Mouse (Mus musculus): ENCODE measurements at regions not wholly inside any gene's neighbourhood (a gene's known extent, or its start where the extent isn't known, plus 50 kb on each side); places are given as distances from the start of the nearest gene placed in this dataset.

DNA sequence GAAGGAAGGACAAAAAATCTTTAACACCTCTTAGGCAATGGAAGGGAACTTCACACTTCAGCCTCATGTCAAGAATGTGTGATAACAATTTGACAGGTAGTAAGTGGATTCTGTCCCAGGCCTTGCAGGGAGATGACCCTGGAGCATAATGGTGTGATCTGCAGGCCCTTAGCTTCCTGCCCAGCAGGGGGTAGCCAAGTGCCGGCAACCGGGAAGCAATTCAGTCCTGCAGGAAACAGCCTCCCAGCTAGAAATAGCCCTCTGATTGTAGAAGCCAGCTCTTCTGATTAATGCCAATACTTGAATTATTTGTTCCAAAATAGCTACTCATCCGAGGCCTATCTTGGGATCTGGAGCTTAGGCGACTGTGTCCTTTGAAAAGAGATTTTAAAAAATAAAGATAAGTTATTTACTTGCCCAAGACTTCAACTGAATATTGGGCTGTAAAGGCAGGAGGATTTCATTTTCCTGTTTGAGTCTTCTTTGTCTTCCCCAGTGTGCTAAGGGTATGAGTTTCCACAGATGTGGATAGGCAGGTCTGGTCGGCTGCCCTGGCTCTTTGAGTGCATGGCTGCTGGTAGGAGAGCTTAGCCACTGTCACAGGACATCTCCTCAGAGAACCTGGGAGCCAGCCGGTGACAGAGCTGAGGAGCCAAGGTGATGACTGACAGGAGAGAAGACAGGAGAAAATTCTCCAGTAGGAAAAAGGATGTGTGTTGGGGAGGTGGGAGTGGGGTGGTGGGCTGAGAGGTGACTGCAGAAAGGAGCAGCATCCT is 198.3 kb upstream of the Etaa1 start:
- Histone ChIP-seq H3K27me3 (ENCODE audit: control insufficient read depth, insufficient read depth, low read length) (no peaks in the 10 kb centered on the region), H3K4me2 (replicated peaks) (no peak overlapping the region), H3K9ac (peak overlapping the region; percentile 18; the same call in 1 of the 2 replicates), H3K4me3 (replicated peaks; ENCODE audit: low read length) (no peak overlapping the region), H3K9me3 (ENCODE audit: control insufficient read depth, low read length) (no peaks in the 10 kb centered on the region), H3K27ac (peak overlapping the region; percentile 68), H3K36me3 (replicated peaks; ENCODE audit: control insufficient read depth, insufficient read depth) (no peaks in the 10 kb centered on the region), H3K4me1 (replicated peaks; ENCODE audit: control insufficient read depth, insufficient read depth, low read length) (peaks cover 9% of the 10 kb centered on the region; the same call in 1 of the 2 replicates)
- WGBS = 24% methylated on average over 6 of the region's 6 CpGs
- DNase-seq (ENCODE audit: low spot score) = peak; percentile 77
- ATAC-seq (ENCODE audit: low FRiP score) = peak; percentile 82

DNA sequence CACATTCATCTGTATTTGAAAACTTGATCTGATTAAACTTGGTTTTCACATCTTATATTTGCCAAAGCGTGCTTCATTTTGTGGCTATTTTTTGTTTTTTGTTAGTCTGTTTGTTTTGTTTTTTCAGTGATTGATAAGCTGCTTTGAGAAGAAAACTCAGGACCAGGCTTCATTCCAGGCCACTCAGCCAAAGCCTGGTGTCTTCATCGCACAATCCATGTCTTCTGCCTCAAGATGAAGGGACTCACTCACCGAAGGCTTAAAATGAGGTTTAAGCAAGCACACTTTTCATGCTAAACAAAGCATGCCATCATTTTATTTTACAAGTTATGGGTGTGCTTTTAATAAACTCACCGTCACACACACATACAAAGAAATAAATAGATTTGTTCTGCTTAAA is 197.7 kb upstream of the Etaa1 start:
- Histone ChIP-seq H3K27ac (peak overlapping the region; percentile 68; the same call in 1 of the 2 replicates), H3K27me3 (ENCODE audit: control insufficient read depth, insufficient read depth, low read length) (no peaks in the 10 kb centered on the region), H3K36me3 (replicated peaks; ENCODE audit: control insufficient read depth, insufficient read depth) (no peaks in the 10 kb centered on the region), H3K9ac (no peak overlapping the region), H3K4me1 (replicated peaks; ENCODE audit: control insufficient read depth, insufficient read depth, low read length) (peaks cover 9% of the 10 kb centered on the region; the same call in 1 of the 2 replicates), H3K4me2 (replicated peaks) (no peak overlapping the region), H3K4me3 (replicated peaks; ENCODE audit: low read length) (no peak overlapping the region), H3K9me3 (ENCODE audit: control insufficient read depth, low read length) (no peaks in the 10 kb centered on the region)
- 51% methylated on average over 4 of the region's 4 CpGs for WGBS
- no peak for ATAC-seq (ENCODE audit: low FRiP score)
- no peak for DNase-seq (ENCODE audit: low spot score)

DNA sequence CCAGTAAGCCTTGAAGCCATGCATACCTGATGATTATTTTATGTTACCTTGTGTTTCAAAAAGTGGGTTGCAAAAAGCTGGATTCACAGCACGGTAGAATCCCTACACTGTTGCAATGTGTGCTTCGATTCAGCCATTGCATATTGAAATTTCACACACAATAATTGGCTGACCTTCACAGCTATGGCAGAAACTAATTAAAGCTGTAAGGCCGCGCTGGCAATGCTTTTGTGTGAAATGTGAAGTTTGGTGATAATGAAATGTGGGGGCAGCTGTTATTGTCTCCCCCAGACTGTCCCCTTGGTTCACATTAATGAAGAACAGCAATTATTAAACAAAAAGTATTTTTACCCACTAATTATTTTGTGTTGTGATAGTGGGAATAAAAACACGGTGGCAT is 173.8 kb upstream of the Etaa1 start:
- H3K36me3 ChIP-seq (replicated peaks; ENCODE audit: control insufficient read depth, insufficient read depth) = no peaks in the 10 kb centered on the region
- ATAC-seq (ENCODE audit: low FRiP score) (no peak), DNase-seq (ENCODE audit: low spot score) (no peak)
- no peak overlapping the region for H3K4me2 ChIP-seq (replicated peaks)
- H3K9me3 ChIP-seq (ENCODE audit: control insufficient read depth, low read length) = no peaks in the 10 kb centered on the region
- H3K9ac ChIP-seq = no peak overlapping the region
- no peaks in the 10 kb centered on the region for H3K4me1 ChIP-seq (replicated peaks; ENCODE audit: control insufficient read depth, insufficient read depth, low read length)
- no peaks in the 10 kb centered on the region for H3K27me3 ChIP-seq (ENCODE audit: control insufficient read depth, insufficient read depth, low read length)
- H3K4me3 ChIP-seq (replicated peaks; ENCODE audit: low read length) = no peak overlapping the region
- H3K27ac ChIP-seq = no peak overlapping the region
- WGBS = 51% methylated on average over 5 of the region's 5 CpGs

DNA sequence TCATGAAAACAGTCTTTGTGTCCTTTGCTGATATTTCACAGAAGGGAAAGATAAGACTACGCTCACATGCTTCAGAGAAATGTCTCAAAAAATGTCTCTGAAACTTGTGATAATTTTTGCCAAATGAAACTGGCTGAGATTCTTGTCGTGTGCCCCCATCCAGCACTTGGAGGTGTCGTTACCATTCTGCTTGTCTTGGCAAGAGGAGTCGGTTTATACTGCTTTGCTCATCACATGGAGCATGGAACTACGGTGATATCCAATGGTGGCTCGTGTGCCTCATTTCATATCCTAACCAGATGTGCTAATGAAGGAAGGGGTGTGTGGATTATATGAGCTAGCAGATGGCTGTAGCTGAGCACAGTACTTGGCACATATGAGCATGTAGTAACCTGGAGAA is 169.4 kb upstream of the Etaa1 start:
- Histone ChIP-seq H3K4me2 (replicated peaks) (no peak overlapping the region), H3K36me3 (replicated peaks; ENCODE audit: control insufficient read depth, insufficient read depth) (no peaks in the 10 kb centered on the region), H3K9me3 (ENCODE audit: control insufficient read depth, low read length) (no peaks in the 10 kb centered on the region), H3K9ac (no peak overlapping the region), H3K27me3 (ENCODE audit: control insufficient read depth, insufficient read depth, low read length) (no peaks in the 10 kb centered on the region), H3K27ac (no peak overlapping the region), H3K4me1 (replicated peaks; ENCODE audit: control insufficient read depth, insufficient read depth, low read length) (no peaks in the 10 kb centered on the region), H3K4me3 (replicated peaks; ENCODE audit: low read length) (no peak overlapping the region)
- WGBS = 82% methylated on average over 6 of the region's 6 CpGs
- ATAC-seq (ENCODE audit: low FRiP score) (no peak), DNase-seq (ENCODE audit: low spot score) (no peak)

DNA sequence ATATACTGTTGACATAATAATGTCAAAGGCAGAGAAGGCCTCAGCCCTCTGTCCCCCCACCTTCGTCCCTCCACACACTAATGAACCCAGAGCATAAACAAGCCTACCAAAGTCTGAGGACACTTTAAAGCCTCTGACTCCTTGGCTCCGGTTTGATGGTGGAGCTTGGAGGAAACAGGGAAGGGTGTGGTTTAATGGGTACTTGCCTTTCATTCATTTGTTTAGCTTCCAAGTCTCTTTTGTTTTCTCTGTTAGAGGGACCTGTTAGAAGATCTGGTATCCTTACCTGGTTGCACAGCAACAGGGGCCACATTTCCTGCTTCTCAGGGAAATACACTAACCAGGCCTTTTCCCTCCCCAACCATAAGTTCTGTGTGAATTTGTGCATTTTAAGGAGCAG is 168.9 kb upstream of the Etaa1 start:
- Histone ChIP-seq H3K4me1 (replicated peaks; ENCODE audit: control insufficient read depth, insufficient read depth, low read length) (no peaks in the 10 kb centered on the region), H3K9ac (no peak overlapping the region), H3K4me3 (replicated peaks; ENCODE audit: low read length) (no peak overlapping the region), H3K27ac (no peak overlapping the region), H3K36me3 (replicated peaks; ENCODE audit: control insufficient read depth, insufficient read depth) (no peaks in the 10 kb centered on the region), H3K9me3 (ENCODE audit: control insufficient read depth, low read length) (no peaks in the 10 kb centered on the region), H3K27me3 (ENCODE audit: control insufficient read depth, insufficient read depth, low read length) (no peaks in the 10 kb centered on the region), H3K4me2 (replicated peaks) (no peak overlapping the region)
- WGBS = 81% methylated on average over 2 of the region's 2 CpGs
- no peak for ATAC-seq (ENCODE audit: low FRiP score)
- no peak for DNase-seq (ENCODE audit: low spot score)

DNA sequence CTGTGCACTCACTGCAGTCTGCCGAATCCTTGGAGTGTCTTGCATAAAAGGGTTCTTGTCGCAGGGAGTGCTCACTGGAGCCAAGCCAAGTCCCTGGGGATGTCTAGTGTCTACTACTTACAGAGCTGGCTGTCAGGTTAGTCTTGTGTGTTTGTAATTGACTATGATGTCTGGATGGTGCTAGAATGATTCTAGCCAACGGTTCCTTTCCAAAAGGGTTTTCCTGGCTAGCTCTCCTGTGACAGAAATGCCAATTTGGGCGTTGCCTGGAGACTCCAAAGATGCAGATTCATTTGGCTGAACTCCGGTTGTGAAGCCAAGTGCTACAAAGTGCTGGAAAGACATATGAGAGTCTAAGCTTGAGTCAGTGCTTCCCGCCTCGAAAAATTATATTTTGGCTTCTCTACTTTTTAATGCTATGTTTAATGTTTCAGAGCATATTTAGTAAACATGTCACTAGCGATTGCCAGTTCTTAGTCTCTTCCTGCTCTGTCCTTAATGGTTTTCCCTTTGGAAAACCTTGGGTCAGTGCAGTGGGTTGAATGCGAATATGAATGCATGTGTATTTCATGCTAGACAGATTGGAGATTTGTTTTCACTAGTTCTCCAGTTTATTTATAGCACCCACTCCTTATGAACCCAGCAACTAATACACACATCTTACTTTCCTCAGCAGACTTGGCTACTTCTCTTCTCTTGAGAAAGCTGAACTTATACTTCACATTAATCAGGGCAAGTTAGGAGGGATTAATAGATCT is 162.2 kb upstream of the Etaa1 start:
- no peaks in the 10 kb centered on the region for H3K9me3 ChIP-seq (ENCODE audit: control insufficient read depth, low read length)
- ATAC-seq (ENCODE audit: low FRiP score) (peak; percentile 93), DNase-seq (ENCODE audit: low spot score) (peak; percentile 78)
- H3K4me3 ChIP-seq (replicated peaks; ENCODE audit: low read length) = no peak overlapping the region
- no peaks in the 10 kb centered on the region for H3K36me3 ChIP-seq (replicated peaks; ENCODE audit: control insufficient read depth, insufficient read depth)
- no peak overlapping the region for H3K9ac ChIP-seq
- no peak overlapping the region for H3K4me2 ChIP-seq (replicated peaks)
- no peaks in the 10 kb centered on the region for H3K27me3 ChIP-seq (ENCODE audit: control insufficient read depth, insufficient read depth, low read length)
- no peaks in the 10 kb centered on the region for H3K4me1 ChIP-seq (replicated peaks; ENCODE audit: control insufficient read depth, insufficient read depth, low read length)
- WGBS = 65% methylated on average over 9 of the region's 9 CpGs
- H3K27ac ChIP-seq = no peak overlapping the region

DNA sequence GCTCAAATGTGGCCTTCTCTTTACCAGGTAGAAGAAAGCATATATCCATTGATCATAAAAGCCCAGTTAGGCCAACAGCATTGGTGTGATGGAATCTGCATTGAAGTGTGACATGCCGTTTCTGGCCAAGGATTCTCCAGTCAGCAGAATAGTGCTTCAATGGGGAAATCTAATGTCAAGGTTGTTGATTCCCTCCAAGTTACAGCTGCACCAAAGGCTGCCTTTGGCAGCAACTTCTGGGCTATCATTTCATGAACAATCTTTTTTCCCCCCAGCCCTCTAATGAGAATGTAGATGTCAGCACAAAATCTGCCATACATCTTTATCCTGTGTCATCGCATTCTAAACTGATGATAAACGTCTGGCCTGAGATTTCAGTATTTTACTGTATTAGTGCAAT is 149.2 kb upstream of the Etaa1 start:
- Histone ChIP-seq H3K27ac (no peak overlapping the region), H3K36me3 (replicated peaks; ENCODE audit: control insufficient read depth, insufficient read depth) (no peaks in the 10 kb centered on the region), H3K27me3 (ENCODE audit: control insufficient read depth, insufficient read depth, low read length) (no peaks in the 10 kb centered on the region), H3K9me3 (ENCODE audit: control insufficient read depth, low read length) (0 out of 2 replicates have a peak, but pooled peaks cover 2% of the 10 kb centered on the region), H3K4me2 (replicated peaks) (no peak overlapping the region), H3K4me1 (replicated peaks; ENCODE audit: control insufficient read depth, insufficient read depth, low read length) (no peaks in the 10 kb centered on the region), H3K9ac (no peak overlapping the region), H3K4me3 (replicated peaks; ENCODE audit: low read length) (no peak overlapping the region)
- DNase-seq (ENCODE audit: low spot score) (no peak), ATAC-seq (ENCODE audit: low FRiP score) (no peak)
- 89% methylated on average over 3 of the region's 3 CpGs for WGBS

DNA sequence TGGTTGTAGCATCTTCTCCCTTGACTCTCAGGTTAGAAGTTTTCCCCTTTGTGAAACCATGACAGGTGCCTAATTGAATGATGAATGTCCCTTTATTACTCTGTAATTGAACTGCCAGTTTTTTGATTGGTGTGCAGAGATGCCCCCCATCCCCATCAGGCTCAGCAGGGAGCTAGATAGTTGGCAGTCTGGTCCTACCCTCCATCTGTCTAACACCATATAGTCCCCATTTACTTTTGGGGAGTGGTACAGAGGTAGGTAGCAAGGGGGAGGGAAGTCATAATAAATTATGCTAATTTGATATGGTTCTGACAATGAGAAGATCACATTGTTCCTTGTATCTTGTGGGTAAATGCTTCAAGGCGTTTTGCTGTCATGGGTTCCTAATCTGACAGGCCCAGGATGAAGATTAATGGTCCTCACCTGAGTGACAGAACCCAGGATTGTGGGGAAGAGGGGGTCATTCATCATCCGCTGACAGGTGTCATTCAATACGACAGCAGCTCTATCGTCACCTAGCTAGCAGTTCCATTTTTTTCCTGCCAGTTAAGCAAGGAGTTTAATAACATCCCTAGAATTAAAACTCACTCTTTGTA is 122.3 kb upstream of the Etaa1 start:
- Histone ChIP-seq H3K4me3 (replicated peaks; ENCODE audit: low read length) (no peak overlapping the region), H3K4me2 (replicated peaks) (no peak overlapping the region), H3K27me3 (ENCODE audit: control insufficient read depth, insufficient read depth, low read length) (no peaks in the 10 kb centered on the region), H3K36me3 (replicated peaks; ENCODE audit: control insufficient read depth, insufficient read depth) (no peaks in the 10 kb centered on the region), H3K27ac (peak overlapping the region; percentile 9; the same call in 1 of the 2 replicates), H3K4me1 (replicated peaks; ENCODE audit: control insufficient read depth, insufficient read depth, low read length) (no peaks in the 10 kb centered on the region), H3K9me3 (ENCODE audit: control insufficient read depth, low read length) (no peaks in the 10 kb centered on the region), H3K9ac (no peak overlapping the region)
- ATAC-seq (ENCODE audit: low FRiP score) (peak; percentile 77), DNase-seq (ENCODE audit: low spot score) (peak; percentile 57)
- WGBS = 53% methylated on average over 4 of the region's 4 CpGs

DNA sequence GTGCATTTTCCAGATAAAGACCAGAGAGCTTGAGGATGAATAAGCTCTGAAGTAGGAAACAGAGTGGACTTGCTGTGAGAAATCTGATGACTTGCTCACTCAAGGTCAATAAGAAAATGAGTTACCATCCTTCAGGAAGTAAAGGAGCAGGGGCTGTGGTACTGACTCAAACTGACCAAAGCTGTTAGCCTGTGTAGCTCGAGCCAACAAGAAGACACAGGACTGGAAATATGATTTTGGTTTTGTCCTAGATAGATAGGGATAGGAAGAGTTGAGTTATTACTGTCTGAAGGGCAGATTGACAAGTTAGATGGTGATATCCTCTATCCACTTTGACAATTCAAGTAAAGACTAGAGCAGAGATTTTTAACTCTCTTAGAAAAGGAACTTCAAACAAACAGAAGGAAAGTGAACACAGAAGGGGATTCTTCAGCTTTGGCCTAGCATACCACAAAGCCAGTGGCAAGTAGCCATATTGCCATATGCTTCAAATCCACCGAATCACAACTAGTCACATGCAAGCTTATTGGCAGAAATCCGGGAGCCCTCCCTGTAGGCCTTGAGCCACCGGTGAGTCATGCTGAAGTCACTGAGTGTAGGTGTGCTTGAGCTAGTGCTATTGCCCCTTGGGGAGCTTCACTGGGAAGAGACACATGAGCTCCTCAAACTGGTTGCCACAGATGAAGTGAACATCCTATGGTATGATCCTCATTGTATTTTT is 117.1 kb upstream of the Etaa1 start:
- DNase-seq (ENCODE audit: low spot score) = no peak
- Histone ChIP-seq H3K4me1 (replicated peaks; ENCODE audit: control insufficient read depth, insufficient read depth, low read length) (peaks cover 6% of the 10 kb centered on the region), H3K27me3 (ENCODE audit: control insufficient read depth, insufficient read depth, low read length) (no peaks in the 10 kb centered on the region), H3K4me3 (replicated peaks; ENCODE audit: low read length) (no peak overlapping the region), H3K9ac (no peak overlapping the region), H3K36me3 (replicated peaks; ENCODE audit: control insufficient read depth, insufficient read depth) (no peaks in the 10 kb centered on the region), H3K4me2 (replicated peaks) (no peak overlapping the region), H3K9me3 (ENCODE audit: control insufficient read depth, low read length) (no peaks in the 10 kb centered on the region), H3K27ac (peak overlapping the region; percentile 74)
- WGBS = 75% methylated on average over 4 of the region's 4 CpGs
- no peak for ATAC-seq (ENCODE audit: low FRiP score)
